Mouse (Mus musculus): ENCODE measurements around the gene Arl2. TPM values are rescaled to one million over a fixed set of nuclear protein-coding genes. Genes with fewer than 3 reads are reported as not detected.

The Arl2 gene
- total and polyA plus RNA-seq, 3 experiments = 47.2 to 111 TPM; not detected in 1

- no peak for TF ChIP-seq ETS1 (IDR thresholded peaks at IDR 0.05; ENCODE audit: low read depth, low read length)
- TF ChIP-seq NRF1 (IDR thresholded peaks at IDR 0.05; ENCODE audit: insufficient read depth, low read depth, low read length, poor library complexity, severe bottlenecking) = no peak
- no peak for TF ChIP-seq TCF12 (IDR thresholded peaks at IDR 0.05; ENCODE audit: low read depth, low read length)
- TF ChIP-seq MAFK (IDR thresholded peaks at IDR 0.05; ENCODE audit: borderline replicate concordance, low read depth, low read length) = no peak
- TF ChIP-seq MEF2A (IDR thresholded peaks at IDR 0.05; ENCODE audit: extremely low read depth, insufficient replicate concordance, low read depth, low read length, poor library complexity, severe bottlenecking) = no peak
- TF ChIP-seq EP300 (IDR thresholded peaks at IDR 0.05; ENCODE audit: low read depth in 1 of 2, low read length in 2 of 2) = no peak
- no peak for TF ChIP-seq ZC3H11A (IDR thresholded peaks at IDR 0.05; ENCODE audit: low read depth, low read length)
- TF ChIP-seq SIN3A (IDR thresholded peaks at IDR 0.05; ENCODE audit: low read length) = no peak
- no peak for TF ChIP-seq USF2 (IDR thresholded peaks at IDR 0.05; ENCODE audit: borderline replicate concordance in 1 of 2, insufficient read depth in 1 of 2, low read depth in 1 of 2, low read length in 2 of 2)
- no peak for TF ChIP-seq NELFE (IDR thresholded peaks at IDR 0.05; ENCODE audit: low read depth, low read length)
- no peak for TF ChIP-seq CTCF (IDR thresholded peaks at IDR 0.05 in 2 of 3, conservative IDR thresholded peaks at IDR 0.05 in 1 of 3; ENCODE audit: control insufficient read depth in 1 of 3, insufficient read depth in 1 of 3, low read depth in 2 of 3, low read length in 3 of 3, poor library complexity in 1 of 3, severe bottlenecking in 1 of 3)
- TF ChIP-seq TBP (IDR thresholded peaks at IDR 0.05; ENCODE audit: low read depth, low read length) = no peak
- H3K36me3 ChIP-seq (ENCODE audit: control insufficient read depth in 1 of 2, insufficient read depth in 2 of 2, low read length in 2 of 2) = peaks cover 0 to 32% of the 10 kb centered on the region in 2 experiments; a peak in 2 of 4 replicates
- H3K4me3 ChIP-seq (ENCODE audit: control insufficient read depth in 1 of 2, insufficient read depth in 1 of 2, low read depth in 2 of 2, low read length in 2 of 2) = no peak within 1 kb of the TSS
- H3K9me3 ChIP-seq (replicated peaks; ENCODE audit: insufficient read depth, low read length) = no peaks in the 10 kb centered on the region
- peak within 1 kb of the TSS; percentile 82 for H3K27ac ChIP-seq (ENCODE audit: control insufficient read depth, low read depth, low read length)
- H3K79me2 ChIP-seq (ENCODE audit: control insufficient read depth, insufficient read depth, low read length, poor library complexity) = no peaks in the 10 kb centered on the region
- H3K4me1 ChIP-seq (ENCODE audit: control insufficient read depth in 1 of 2, insufficient read depth in 2 of 2, low read length in 2 of 2) = peaks cover 24 to 33% of the 10 kb centered on the region in 2 experiments
- H3K9ac ChIP-seq (ENCODE audit: control insufficient read depth, low read depth, low read length, poor library complexity, severe bottlenecking) = 0 out of 2 replicates have a peak within 1 kb of the TSS, but pooled peaks have one; percentile 4
- no peak for DNase-seq (ENCODE audit: low read depth, low spot score)
- H3K27me3 ChIP-seq (ENCODE audit: control insufficient read depth in 1 of 2, insufficient read depth in 2 of 2, low read length in 2 of 2) = no peaks in the 10 kb centered on the region
These were observed 35.8 kb downstream of the Arl2 start, which contains the start of gene Naaladl1 for GRCm38 (mm10) chr19:6105586-6105985. TSS of gene Naaladl1 (plus strand) at chr19:6105782.

GRCm38 (mm10) chr19:6104476-6104875 lies 36.9 kb downstream of the Arl2 start:
- H3K27ac ChIP-seq (ENCODE audit: control insufficient read depth, low read depth, low read length) = peak overlapping the region; percentile 82
- no peaks in the 10 kb centered on the region for H3K27me3 ChIP-seq (ENCODE audit: control insufficient read depth in 1 of 2, insufficient read depth in 2 of 2, low read length in 2 of 2)
- H3K79me2 ChIP-seq (ENCODE audit: control insufficient read depth, insufficient read depth, low read length, poor library complexity) = no peaks in the 10 kb centered on the region
- peaks cover 28 to 41% of the 10 kb centered on the region in 2 experiments for H3K4me1 ChIP-seq (ENCODE audit: control insufficient read depth in 1 of 2, insufficient read depth in 2 of 2, low read length in 2 of 2)
- peaks cover 0 to 37% of the 10 kb centered on the region in 2 experiments; a peak in 2 of 4 replicates for H3K36me3 ChIP-seq (ENCODE audit: control insufficient read depth in 1 of 2, insufficient read depth in 2 of 2, low read length in 2 of 2)
- no peaks in the 10 kb centered on the region for H3K9me3 ChIP-seq (replicated peaks; ENCODE audit: insufficient read depth, low read length)
- no peak for DNase-seq (ENCODE audit: low read depth, low spot score)
- no peak overlapping the region; a peak in 1 of 4 replicates for H3K4me3 ChIP-seq (ENCODE audit: control insufficient read depth in 1 of 2, insufficient read depth in 1 of 2, low read depth in 2 of 2, low read length in 2 of 2)
- H3K9ac ChIP-seq (ENCODE audit: control insufficient read depth, low read depth, low read length, poor library complexity, severe bottlenecking) = peak overlapping the region; percentile 37; the same call in 1 of the 2 replicates
- no peak for TF ChIP-seq ZMIZ1 (IDR thresholded peaks at IDR 0.05; ENCODE audit: low read depth, low read length)
- TF ChIP-seq TBP (IDR thresholded peaks at IDR 0.05; ENCODE audit: low read depth, low read length) = no peak
- 0 out of 2 replicates have a peak, but pooled peaks have one; percentile 15 for TF ChIP-seq MAZ (IDR thresholded peaks at IDR 0.05; ENCODE audit: low read depth, low read length)
- TF ChIP-seq E2F4 (IDR thresholded peaks at IDR 0.05; ENCODE audit: borderline replicate concordance, low read depth, low read length) = no peak
- no peak for TF ChIP-seq ZKSCAN1 (IDR thresholded peaks at IDR 0.05; ENCODE audit: low read depth, low read length)
- TF ChIP-seq MXI1 (IDR thresholded peaks at IDR 0.05; ENCODE audit: low read depth, low read length) = peak; percentile 48; the same call in 1 of the 2 replicates
- TF ChIP-seq MYC (IDR thresholded peaks at IDR 0.05; ENCODE audit: low read depth, low read length) = no peak
- no peak for TF ChIP-seq ZC3H11A (IDR thresholded peaks at IDR 0.05; ENCODE audit: low read depth, low read length)
- TF ChIP-seq TCF12 (IDR thresholded peaks at IDR 0.05; ENCODE audit: low read depth, low read length) = peak; percentile 69; the same call in 1 of the 2 replicates
- TF ChIP-seq RCOR1 (IDR thresholded peaks at IDR 0.05; ENCODE audit: low read depth, low read length) = no peak
- no peak for TF ChIP-seq ELF1 (IDR thresholded peaks at IDR 0.05; ENCODE audit: low read depth, low read length)
- TF ChIP-seq NELFE (IDR thresholded peaks at IDR 0.05; ENCODE audit: low read depth, low read length) = 0 out of 2 replicates have a peak, but pooled peaks have one; percentile 37
- TF ChIP-seq MEF2A (IDR thresholded peaks at IDR 0.05; ENCODE audit: extremely low read depth, insufficient replicate concordance, low read depth, low read length, poor library complexity, severe bottlenecking) = no peak
- TF ChIP-seq POLR2AphosphoS2 (IDR thresholded peaks at IDR 0.05; ENCODE audit: low read length) = no peak
- TF ChIP-seq GATA1 (IDR thresholded peaks at IDR 0.05; ENCODE audit: low read depth, low read length) = peak; percentile 67
- TF ChIP-seq MAFK (IDR thresholded peaks at IDR 0.05; ENCODE audit: borderline replicate concordance, low read depth, low read length) = no peak
- TF ChIP-seq ETS1 (IDR thresholded peaks at IDR 0.05; ENCODE audit: low read depth, low read length) = peak; percentile 62
- no peak for TF ChIP-seq POLR2AphosphoS5 (IDR thresholded peaks at IDR 0.05; ENCODE audit: borderline replicate concordance, low read depth, low read length)
- TF ChIP-seq SIN3A (IDR thresholded peaks at IDR 0.05; ENCODE audit: low read length) = peak; percentile 74; the same call in 1 of the 2 replicates
- peak; percentile 13; the same call in 1 of the 2 replicates for TF ChIP-seq HCFC1 (IDR thresholded peaks at IDR 0.05; ENCODE audit: low read depth, low read length)
- peak; percentile 8; the same call in 1 of the 2 replicates for TF ChIP-seq TAL1 (IDR thresholded peaks at IDR 0.05; ENCODE audit: low read length)
- no peak for TF ChIP-seq SMC3 (IDR thresholded peaks at IDR 0.05; ENCODE audit: low read depth, low read length)
- TF ChIP-seq EP300 (IDR thresholded peaks at IDR 0.05; ENCODE audit: low read depth in 1 of 2, low read length in 2 of 2) = peak; percentile 65 to 68; a peak in 3 of 4 replicates
- no peak for TF ChIP-seq MAX (IDR thresholded peaks at IDR 0.05; ENCODE audit: low read length)
- no peak for TF ChIP-seq CHD1 (IDR thresholded peaks at IDR 0.05; ENCODE audit: low read depth, low read length)
